Mouse (Mus musculus) heart, adult 18-20 months (tissue): ENCODE results near the gene Lhx4. TPM values are rescaled to one million over a fixed set of nuclear protein-coding genes. Genes with fewer than 3 reads are reported as not detected.
A peak's percentile ranks its signal among the peaks of the same experiment; 100 is the strongest.

Experiments
- DNase-seq, 2 experiments: peaks; one replicate each; pipeline ENCODE4 v3.0.0; 2021 to 2022; ENCODE audit warnings: mixed read lengths in 1 of 2
- long read RNA-seq, 2 experiments: library from polyadenylated mRNA; stranded (forward); transcript quantifications; one replicate each; pipeline ENCODE4 v2.0.0; 2021
- total RNA-seq, 2 experiments: library from RNA; stranded (reverse); gene quantifications; 2 replicates each; pipeline ENCODE4 v1.2.3; 2021

Lhx4 gene
- total RNA-seq = not detected
- long read RNA-seq, experiment 1 = 0 reads
- long read RNA-seq, experiment 2 = 0 reads

GRCm38 (mm10) chr1:155751484-155752255 lies at the start of gene Lhx4:
Gene Lhx4, minus strand, starts transcription at chr1:155751684.
- no peak for DNase-seq

- DNase-seq = no peak
These were observed 46.5 kb upstream of the Lhx4 start for GRCm38 (mm10) chr1:155798000-155798399.

GRCm38 (mm10) chr1:155797425-155797824 lies 45.9 kb upstream of the Lhx4 start:
- DNase-seq = peak in 1 of 2 experiments; percentile 19

GRCm38 (mm10) chr1:155796757-155797405 lies 45.4 kb upstream of the Lhx4 start:
- DNase-seq = no peak

- peak; percentile 14 to 35 for DNase-seq
These were observed 44.3 kb upstream of the Lhx4 start for GRCm38 (mm10) chr1:155795791-155796233.

- no peak for DNase-seq
These were observed 43.4 kb upstream of the Lhx4 start for GRCm38 (mm10) chr1:155794855-155795254.

GRCm38 (mm10) chr1:155791919-155792318 lies 40.4 kb upstream of the Lhx4 start:
- DNase-seq = no peak

GRCm38 (mm10) chr1:155790111-155790974 lies 38.9 kb upstream of the Lhx4 start:
- no peak for DNase-seq

- no peak for DNase-seq
These were observed 34.4 kb upstream of the Lhx4 start for GRCm38 (mm10) chr1:155785886-155786285.

- peak; percentile 31 to 62 for DNase-seq
These were observed 33.1 kb upstream of the Lhx4 start for GRCm38 (mm10) chr1:155784343-155785205.

GRCm38 (mm10) chr1:155782382-155782781 lies 30.9 kb upstream of the Lhx4 start:
- DNase-seq = no peak

GRCm38 (mm10) chr1:155777641-155778625 lies 26.4 kb upstream of the Lhx4 start:
- no peak for DNase-seq

- DNase-seq = no peak
These were observed 7.7 kb upstream of the Lhx4 start for GRCm38 (mm10) chr1:155759167-155759566.

GRCm38 (mm10) chr1:155758711-155759110 lies 7.2 kb upstream of the Lhx4 start:
- no peak for DNase-seq

- DNase-seq = peak; percentile 10 to 17
These were observed 6.1 kb upstream of the Lhx4 start for GRCm38 (mm10) chr1:155757621-155758020.

GRCm38 (mm10) chr1:155753411-155753810 lies 1.9 kb upstream of the Lhx4 start:
- no peak for DNase-seq

- DNase-seq = no peak
These were observed 836 bp downstream of the Lhx4 start for GRCm38 (mm10) chr1:155750517-155751178.

- DNase-seq = no peak
These were observed 3.6 kb downstream of the Lhx4 start for GRCm38 (mm10) chr1:155747911-155748310.

GRCm38 (mm10) chr1:155747011-155747410 lies 4.5 kb downstream of the Lhx4 start:
- no peak for DNase-seq
